Mouse (Mus musculus) Muller cell, postnatal 12 days (primary cell): ENCODE results near the gene Nfx1.

Experiments
- DNase-seq: peaks from one replicate; pipeline ENCODE4 v3.0.0-alpha.2; 2015; ENCODE audit errors: inconsistent ontology term

Nfx1 gene

DNA sequence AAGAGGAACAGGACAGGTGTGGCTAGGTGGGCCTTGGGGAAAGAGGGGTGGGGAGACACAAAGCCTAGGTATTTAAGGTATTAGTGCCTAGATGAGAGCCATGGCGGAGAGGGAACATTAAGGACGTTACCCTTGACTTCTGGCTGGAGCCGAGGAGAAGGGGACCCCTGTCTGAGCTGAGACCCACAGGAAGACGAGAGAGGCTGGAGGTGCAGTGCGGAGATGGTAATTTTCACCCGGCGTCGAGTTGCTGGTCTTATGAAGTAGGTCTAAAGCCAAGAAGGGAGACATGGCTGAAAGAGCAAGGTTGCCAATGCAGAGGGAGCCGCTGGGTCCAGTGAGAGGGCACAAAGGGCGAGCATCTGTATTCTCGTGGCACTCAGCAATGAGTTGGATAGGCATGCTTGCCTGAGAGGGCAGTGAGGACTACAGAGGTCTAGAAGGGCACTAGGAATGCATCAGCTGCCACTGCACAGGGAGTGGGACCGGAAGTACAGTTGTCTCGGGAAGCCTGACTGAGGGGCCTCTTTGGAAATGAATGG lies 75.6 kb downstream of the Nfx1 start:
- no peak for DNase-seq

DNA sequence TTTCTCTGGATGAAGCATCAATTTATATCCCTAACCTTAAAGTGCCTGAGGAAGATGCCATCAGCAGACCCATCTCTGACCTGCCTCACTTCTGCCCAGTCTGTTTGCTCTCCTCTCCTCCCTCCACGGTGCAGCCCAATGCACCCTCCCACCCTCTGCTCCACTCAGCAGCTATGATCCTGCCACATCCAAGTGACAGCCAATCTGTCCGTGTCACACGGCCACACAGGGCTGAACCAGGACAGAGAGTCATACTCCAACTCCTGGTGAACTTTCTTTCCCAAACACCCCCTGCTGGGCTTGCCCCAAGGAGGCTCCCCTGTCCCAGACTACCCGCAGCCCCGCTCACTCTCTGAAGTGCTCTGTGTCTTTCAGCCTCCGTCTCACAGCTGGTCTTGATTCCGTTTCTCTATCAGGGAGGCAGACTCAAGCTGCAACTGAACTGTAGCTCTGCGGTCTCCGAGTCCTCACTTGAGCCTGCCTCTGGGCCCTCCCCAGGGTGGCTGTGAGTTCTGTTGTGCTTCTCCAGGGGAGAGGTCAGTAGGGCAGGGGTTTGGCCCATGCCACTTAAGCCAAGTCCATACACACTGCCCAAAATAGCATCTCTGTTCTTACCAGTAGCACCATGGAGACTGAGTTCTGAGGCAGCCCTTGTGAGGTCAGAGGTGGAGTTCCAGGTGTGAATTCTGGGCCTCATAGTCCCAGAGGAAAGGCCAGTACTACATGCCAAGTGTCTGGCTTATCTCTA lies 77.0 kb downstream of the Nfx1 start, which contains the start of gene Aqp7:
Gene Aqp7 (minus strand): TSS at position 616 of the 748 bp plus-strand sequence.
- DNase-seq: no peak

DNA sequence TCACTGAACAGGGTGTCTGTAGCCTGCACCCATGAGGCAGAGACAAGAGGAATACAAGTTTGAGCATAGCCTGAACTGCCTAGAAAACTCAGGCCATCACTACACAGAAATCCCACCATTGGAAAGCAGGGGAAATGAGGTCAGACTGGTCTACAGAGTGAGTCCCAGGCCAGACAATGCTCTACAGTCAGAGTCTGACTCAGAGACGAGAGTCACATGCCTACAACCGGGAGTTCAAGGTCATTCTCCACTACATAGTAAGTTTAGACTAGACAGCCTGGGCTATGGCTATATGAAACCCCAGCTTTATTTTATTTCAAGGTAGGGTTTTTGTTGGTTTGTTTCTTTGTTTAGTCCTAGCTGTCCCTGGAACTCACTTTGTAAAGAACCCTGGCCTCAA lies 78.2 kb downstream of the Nfx1 start:
- no peak for DNase-seq

DNA sequence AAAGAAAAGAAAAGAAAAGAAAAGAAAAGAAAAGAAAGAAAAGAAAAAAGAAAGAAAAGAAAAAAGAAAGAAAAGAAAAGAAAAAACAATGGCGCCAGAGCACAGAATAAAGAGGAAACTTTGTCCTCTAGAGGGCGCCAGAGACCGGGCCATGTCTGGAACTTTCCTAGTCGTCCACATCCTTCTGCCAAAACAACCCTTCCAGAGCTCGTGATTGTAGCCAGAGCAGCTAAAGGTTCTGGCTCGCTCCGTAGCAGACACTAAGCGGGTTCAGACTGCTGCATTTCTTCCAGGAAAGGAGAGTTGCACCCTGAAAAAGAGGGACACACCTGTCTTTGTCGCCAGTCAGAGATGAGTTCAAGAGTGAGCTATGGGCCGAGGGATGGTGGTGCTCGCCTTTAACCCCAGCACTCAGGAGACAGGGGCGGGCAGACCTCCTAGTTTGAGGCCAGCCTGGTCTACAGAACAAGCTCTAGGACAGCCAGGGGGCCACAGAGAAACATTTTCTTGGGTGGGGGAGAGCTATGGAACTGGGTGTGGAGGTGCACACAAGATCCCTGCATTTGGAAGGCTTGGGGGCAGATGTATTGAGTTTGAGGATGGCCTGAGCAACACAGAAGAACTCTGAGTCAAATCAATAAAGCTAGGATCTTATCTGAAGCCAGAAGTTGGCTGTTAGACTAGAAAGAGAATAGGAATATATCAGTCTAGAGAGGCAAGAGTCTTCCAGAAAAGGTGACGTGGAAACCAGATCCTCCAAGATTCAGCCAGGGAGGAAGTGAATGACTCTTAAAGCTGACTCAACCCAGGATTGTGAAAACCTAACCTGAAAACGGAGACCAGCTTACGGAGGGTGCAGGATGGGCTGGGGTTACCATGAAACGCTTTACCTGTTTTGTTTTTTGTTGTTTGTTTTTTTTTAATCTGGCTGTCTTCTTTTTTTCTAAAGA lies 80.3 kb downstream of the Nfx1 start:
- DNase-seq: peak; percentile 76

DNA sequence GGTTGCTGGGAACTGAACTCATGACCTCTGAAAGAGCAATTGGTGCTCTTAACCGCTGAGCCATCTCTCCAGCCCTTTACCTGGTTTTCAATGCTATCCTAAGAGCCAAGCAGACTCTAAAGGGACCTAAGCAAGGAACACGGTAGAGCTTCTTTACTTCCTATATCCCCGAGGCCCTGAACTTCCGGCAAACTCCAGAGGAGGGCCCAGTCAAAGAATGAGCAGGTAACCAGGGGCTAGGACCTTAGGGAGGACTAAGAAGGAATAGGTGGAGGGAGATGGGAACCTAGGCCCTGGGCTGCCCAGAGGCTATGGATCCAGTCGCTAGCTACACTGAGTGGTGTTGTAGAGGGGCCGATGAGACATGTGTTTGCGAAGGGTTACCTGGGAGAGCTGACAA lies 81.1 kb downstream of the Nfx1 start:
- DNase-seq: no peak

DNA sequence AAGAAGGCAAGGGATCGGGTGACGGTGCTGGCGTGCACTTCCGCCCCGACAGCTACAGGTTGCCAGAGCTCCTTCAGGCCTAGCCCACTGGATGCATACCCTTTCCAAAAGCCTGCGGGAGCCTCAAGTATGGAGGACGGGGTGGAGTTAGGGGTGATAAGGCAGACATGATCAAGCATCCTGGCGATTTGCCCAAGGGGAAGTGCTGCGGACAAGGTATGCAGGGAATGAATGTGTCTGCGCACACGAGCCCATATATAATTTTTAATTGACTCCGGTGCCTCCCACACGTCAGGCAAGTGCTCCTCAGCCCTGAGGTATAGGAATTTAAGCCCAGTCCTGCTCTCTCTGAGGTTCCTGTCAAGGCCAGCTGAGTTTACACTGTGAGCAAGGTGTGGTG lies 84.4 kb downstream of the Nfx1 start:
- no peak for DNase-seq

DNA sequence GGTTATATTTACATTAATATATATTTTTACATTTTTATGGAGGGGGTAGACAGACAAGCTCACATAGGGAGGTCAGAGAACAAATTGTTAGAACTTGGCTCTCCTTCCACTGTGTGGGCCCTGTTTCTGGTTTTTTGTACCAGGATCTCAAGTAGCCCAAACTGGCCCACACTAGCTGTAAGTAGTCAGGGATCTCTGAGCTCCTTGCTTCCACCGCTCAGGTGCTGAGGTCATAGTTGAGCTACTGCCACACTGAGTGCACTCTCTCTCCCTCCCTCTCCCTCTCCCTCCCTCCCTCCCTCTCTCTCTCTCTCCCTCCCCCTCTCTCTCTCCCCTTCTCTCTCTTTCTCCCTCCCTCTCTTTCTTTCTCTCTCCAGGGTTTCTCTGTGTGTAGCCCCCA lies 85.5 kb downstream of the Nfx1 start:
- no peak for DNase-seq

DNA sequence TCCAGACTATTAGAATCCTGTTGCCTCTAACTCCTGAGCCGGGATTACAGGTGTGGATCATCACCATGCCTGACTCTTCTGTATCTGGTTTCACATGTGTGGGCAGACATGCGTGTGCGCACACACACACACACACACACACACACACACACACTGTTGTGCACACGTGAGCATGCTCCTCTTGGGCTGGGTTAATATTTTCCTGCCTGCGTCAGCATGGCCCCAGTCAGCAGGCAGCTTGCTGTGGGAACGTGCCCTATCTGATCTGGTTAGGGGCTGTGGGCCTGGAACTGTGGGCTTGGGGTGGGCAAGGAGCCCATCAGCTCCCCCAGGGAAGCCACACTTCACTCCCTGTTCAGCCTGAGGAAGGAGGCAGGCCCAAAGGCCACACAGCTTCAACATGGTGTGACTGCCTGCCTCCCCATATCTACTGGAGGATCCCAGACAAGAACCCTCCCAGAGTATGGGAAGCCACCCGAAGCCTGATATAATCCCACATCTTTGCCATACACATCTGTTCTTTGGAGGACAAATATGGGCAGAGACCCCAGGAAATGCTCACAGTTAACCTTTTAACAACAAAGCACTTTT lies 86.1 kb downstream of the Nfx1 start:
- DNase-seq: no peak

DNA sequence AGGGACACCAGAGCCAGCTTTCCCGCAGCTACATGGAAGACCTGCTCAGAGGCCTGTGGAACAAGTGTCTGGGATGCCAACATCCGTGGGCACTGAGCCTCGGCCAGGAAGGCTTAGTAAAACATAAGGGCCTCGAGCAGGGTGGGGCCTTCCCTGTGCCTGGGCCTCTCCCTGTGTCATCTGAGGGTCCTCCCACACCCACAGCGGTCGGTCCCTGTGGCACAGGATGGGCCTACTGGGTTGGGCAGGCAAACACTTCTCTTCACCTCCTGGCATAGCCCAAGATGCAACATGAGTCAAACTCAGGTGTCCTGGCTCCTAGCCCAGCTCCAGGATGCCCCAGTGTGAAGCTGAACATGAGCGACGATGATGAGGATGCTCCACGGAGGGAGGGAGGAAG lies 86.7 kb downstream of the Nfx1 start:
- no peak for DNase-seq

DNA sequence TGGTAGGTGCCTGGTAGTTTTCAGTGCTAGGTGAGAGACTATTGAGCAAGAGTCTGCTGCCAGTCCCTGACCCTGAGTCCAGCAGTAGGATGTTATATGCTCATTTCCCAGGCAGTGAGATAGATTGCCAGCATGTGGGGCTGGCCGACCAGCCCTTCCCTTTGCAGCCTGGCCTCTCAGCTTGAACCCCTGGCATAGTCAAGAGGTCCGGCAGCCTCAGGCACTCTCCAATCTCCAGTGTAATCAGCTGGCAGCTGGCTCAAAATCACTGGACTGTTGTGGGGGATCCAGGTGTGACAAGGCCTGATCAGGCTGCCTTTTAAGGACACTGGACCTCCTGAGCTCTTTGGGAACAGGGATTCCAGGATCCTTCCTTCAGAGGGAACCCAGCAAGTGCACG lies 92.6 kb downstream of the Nfx1 start:
- DNase-seq: no peak

DNA sequence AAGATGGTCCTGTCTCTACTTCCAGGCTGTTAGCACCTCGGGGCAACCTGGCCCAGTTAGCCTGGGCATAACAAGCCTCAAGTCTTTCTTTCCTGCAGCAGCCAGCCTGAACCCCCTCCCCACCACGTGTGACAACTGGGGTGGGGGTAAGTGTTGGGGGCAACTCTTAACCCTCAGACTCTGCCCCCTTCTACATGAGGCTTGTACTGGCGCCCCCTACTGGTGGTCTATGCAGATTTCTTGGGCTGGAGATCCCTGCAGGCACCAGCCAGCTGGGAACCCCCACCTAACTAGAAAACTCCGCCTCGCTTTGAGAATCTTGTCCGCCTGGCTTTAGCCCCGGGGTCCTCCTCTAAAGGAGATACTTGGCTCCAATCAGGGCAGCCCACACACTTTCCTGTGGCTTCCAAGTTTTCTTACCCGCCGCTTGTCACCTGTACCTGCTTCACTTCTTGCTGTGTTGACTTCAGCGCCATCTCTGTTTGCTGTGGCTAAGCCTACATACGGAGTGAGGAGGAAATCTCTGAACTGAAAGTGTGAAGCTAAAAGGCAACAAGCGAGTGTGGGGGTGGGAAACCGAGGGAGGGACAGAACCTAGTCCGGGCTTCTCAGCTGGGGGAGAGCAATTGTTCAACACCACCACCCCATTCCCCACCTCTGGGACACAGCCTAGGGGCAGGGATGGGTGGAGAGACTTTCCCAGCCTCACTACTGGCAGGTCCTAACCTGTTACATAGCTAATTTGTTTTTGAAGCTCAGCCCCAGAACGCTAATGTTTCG lies 93.4 kb downstream of the Nfx1 start:
- no peak for DNase-seq

DNA sequence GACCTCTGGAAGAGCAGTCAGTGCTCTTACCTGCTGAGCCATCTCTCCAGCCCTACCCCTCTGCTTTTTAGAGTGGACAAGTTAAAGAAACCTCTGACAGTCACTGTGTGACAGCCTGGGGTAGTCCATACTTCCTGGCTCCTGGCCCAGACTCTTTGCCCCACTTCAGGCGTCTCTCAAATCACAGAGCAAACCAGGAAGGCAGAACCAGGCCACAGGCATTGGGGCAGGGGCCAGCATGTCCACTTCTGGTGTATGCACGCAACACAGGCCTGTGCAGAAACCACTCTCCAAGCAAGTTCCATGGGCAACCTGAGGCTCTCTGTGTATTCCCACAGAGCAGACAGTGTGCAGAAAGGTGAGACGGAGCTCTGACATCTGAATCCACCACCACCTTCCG lies 94.5 kb downstream of the Nfx1 start:
- no peak for DNase-seq

DNA sequence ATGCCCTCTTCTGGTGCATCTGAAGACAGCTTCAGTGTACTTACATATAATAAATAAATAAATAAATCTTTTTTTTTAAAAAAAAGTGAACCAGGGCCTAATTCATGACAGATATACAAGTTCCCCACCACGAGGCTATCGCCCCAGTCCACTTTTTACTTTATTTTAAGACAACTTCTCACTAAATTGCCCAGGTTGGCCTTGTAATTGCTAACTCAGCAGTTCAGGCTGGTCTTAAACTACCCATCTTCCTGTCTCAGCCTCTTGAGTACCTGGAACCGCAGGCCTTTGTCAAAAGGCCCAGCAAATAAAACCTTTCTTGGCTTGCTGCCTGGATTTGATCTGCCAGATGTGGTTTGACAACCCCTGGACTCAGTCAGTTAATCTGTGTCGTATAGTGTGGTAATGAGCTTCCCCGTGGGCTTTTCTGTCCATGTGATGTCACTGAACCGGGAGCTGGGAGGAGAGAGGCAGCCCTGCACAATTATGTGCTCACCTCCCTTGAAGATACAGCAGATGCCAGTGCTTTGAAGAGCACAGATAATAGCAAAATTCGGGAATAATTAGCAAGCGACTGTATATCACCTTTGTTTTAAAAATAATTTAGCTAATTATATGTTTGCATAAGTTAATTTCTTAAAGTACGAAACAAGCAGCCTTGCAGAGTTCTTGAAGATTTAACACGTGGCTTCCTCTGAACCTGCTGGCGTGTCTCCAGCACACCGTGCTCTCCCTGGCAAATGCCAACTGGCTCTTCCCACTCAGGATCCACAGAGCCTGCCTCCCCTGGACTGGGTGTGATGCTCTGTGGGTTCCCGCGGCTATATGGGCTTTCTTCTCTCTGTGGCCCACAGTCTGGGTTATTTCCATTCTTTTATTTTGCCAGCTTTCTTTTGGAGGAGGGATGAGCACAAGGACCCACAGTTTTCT lies 101.1 kb downstream of the Nfx1 start:
- DNase-seq: no peak

DNA sequence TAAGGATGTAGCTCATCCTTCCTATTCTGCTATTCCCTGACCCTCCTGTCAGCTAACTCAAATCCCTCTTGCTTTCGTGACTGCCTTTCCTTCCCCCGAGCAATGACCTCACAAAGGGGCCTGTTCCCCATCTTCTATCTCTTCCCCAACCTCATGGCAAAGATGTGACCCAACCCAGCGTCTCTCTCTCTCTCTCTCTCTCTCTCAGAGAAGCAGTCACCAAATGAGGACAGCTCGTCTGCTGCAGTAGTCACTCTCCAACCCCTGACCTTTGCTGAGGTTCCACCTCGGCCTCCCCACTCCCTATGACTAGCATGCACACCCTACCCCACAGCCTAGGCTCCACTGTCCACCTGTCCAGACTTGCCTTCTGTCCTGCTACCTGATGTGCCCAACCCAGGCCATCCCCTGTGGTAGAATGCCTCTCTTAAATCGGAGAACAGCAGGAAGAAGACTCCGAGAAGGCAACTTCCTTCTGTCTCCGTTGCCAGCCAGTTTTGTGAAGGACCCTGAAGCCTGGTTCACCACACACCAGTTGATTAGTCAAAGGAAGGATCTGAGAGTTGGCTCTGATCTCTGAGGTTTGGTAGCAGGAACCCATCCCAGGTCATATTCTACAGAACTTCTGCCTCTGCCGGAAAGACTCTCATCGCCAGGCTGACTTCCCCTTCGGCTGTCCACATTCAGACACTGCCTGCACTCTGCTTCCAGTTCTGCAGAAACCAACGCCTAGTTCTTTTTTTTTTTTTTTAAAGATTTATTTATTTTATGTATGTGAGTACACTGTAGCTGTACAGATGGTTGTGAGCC lies 102.5 kb downstream of the Nfx1 start:
- DNase-seq: no peak

DNA sequence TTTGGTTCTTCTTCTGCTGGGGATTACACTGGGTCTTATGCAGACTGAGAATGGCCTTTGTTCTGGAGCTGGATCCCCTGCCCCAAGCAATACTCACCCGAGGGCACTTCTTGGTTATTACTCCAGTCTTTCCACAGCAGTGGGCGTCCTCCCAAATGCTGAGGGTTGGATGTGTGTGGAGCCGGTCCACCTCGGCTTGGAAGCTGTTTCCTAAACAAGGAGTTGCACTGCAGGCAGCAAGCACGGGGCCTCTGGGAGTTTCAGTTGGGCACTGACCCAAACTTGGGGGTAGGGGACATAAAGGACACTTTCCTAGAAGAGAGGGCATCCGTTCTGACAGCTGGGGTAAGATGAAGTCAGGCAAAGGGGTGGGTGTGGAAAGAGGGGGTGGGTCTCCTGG lies 103.8 kb downstream of the Nfx1 start:
- DNase-seq: no peak
